Mouse (Mus musculus) gastrocnemius, postnatal 14 days (tissue): ENCODE results near the gene Eras. TPM values are rescaled to one million over a fixed set of nuclear protein-coding genes. Genes with fewer than 3 reads are reported as not detected.
"Not testable (repeated sequence)": the region's sequence is repeated elsewhere in the genome, so short reads cannot be mapped to it uniquely, and the experiment has no call there.

Experiments
- DNase-seq: peaks from one replicate; pipeline ENCODE4 v3.0.0; 2021; ENCODE audit warnings: mixed read lengths
- intact Hi-C: fragments of 180-260 bp; cut with DNase I; formaldehyde crosslinking; loops from one replicate; pipeline ENCODE4 v1.15.1; 2025; ENCODE audit warnings: low total_unique reads
- total RNA-seq, 2 experiments: library from RNA; stranded (reverse); gene quantifications; 2 replicates each; pipeline ENCODE4 v1.2.3; 2021

Gene Eras
- total RNA-seq, 2 experiments from 2014 or later, result not detected

- intact Hi-C loops, result loop anchor here (5.0 kb wide), 1 partner anchor 99 kb away; the partner anchor contains the start of gene Glod5
These were observed 10.4 kb downstream of the Eras start for GRCm38 (mm10) chrX:7917960-7918359.

GRCm38 (mm10) chrX:7915669-7916068, 12.7 kb downstream of the Eras start:
- intact Hi-C loops, result loop anchor here (5.0 kb wide), 1 partner anchor 102 kb away; the partner anchor contains the start of gene Glod5
- not testable (repeated sequence) for DNase-seq

More at GRCm38 (mm10) chrX:7917960-7918359, 10.4 kb downstream of the Eras start:
- not testable (repeated sequence) for DNase-seq

GRCm38 (mm10) chrX:7910473-7910872, 17.9 kb downstream of the Eras start:
- intact Hi-C loops, result no loop called here
- no peak for DNase-seq

- intact Hi-C loops, result not testable (repeated sequence)
These were observed 19.2 kb downstream of the Eras start, which contains the start of gene Gm10490 for GRCm38 (mm10) chrX:7909242-7909641. Gene Gm10490, plus strand, starts transcription at chrX:7909542.

GRCm38 (mm10) chrX:7907735-7908134, 20.7 kb downstream of the Eras start, which contains the start of gene Gm10491:
Gene Gm10491, minus strand, starts transcription at chrX:7907835.
- no peak for DNase-seq
- intact Hi-C loops, result no loop called here

More at GRCm38 (mm10) chrX:7909242-7909641, 19.2 kb downstream of the Eras start, which contains the start of gene Gm10490:
- not testable (repeated sequence) for DNase-seq

- intact Hi-C loops, result no loop called here
- DNase-seq, result no peak
These were observed 24.0 kb downstream of the Eras start for GRCm38 (mm10) chrX:7904441-7904840.

- intact Hi-C loops, result no loop called here
These were observed 29.2 kb downstream of the Eras start, which contains the start of the genes Pqbp1 and Timm17b for GRCm38 (mm10) chrX:7898880-7899874. Gene Pqbp1, minus strand, starts transcription at chrX:7899269. Gene Timm17b, plus strand, starts transcription at chrX:7899357.

GRCm38 (mm10) chrX:7898211-7898610, 30.2 kb downstream of the Eras start:
- no peak for DNase-seq
- intact Hi-C loops, result no loop called here

More at GRCm38 (mm10) chrX:7898880-7899874, 29.2 kb downstream of the Eras start, which contains the start of the genes Pqbp1 and Timm17b:
- DNase-seq, result peak; percentile 87

GRCm38 (mm10) chrX:7883841-7884567, 44.4 kb downstream of the Eras start, which contains the start of gene Slc35a2:
Gene Slc35a2, plus strand, starts transcription at chrX:7884028.
- DNase-seq, result peak; percentile 86
- intact Hi-C loops, result no loop called here

- intact Hi-C loops, result no loop called here
- peak; percentile 48 for DNase-seq
These were observed 48.6 kb downstream of the Eras start for GRCm38 (mm10) chrX:7879819-7880218.

- DNase-seq, result no peak
- intact Hi-C loops, result no loop called here
These were observed 49.9 kb downstream of the Eras start for GRCm38 (mm10) chrX:7878495-7878894.

- intact Hi-C loops, result no loop called here
- peak; percentile 57 for DNase-seq
These were observed 50.4 kb downstream of the Eras start, which contains the start of gene Pim2 for GRCm38 (mm10) chrX:7878007-7878419. Gene Pim2, plus strand, starts transcription at chrX:7878262.

Other genes with a start within 250 kb of the Eras start
- gene Magix, start 247.4 kb downstream of the Eras start, total RNA-seq, result 1 to 10 TPM; 4.4 to 6.4 TPM
- gene Gpkow, start 231.5 kb downstream of the Eras start, total RNA-seq, result 10 to 100 TPM; 15.9 to 16.4 TPM
- gene Wdr45, start 214.3 kb downstream of the Eras start, total RNA-seq, result 10 to 100 TPM; 20.4 to 22.8 TPM
- gene Gm45208, start 206.4 kb downstream of the Eras start, total RNA-seq, result not detected
- 1 to 10 TPM; 6.1 to 9.0 TPM for gene Praf2, start 200.2 kb downstream of the Eras start, total RNA-seq
- gene Ccdc120, start 177.7 kb downstream of the Eras start, total RNA-seq, result 1 to 10 TPM in 1 of 2 experiments, under 1 TPM in 1; 0.86 to 1.8 TPM
- gene Tfe3, start 166.0 kb downstream of the Eras start, total RNA-seq, result 1 to 10 TPM; 8.8 to 9.7 TPM
- gene Gripap1, start 138.8 kb downstream of the Eras start, total RNA-seq, result 10 to 100 TPM; 16.8 to 17.4 TPM
- under 1 TPM; 0.66 to 0.68 TPM for gene Kcnd1, start 106.3 kb downstream of the Eras start, total RNA-seq
- 10 to 100 TPM; 16.8 to 19.1 TPM for gene Otud5, start 87.2 kb downstream of the Eras start, total RNA-seq
- gene Pim2, start 50.3 kb downstream of the Eras start, total RNA-seq, result 1 to 10 TPM; 1.1 to 1.2 TPM
- 10 to 100 TPM in 1 of 2 experiments, 1 to 10 TPM in 1; 8.7 to 10.2 TPM for gene Slc35a2, start 44.6 kb downstream of the Eras start, total RNA-seq
- 10 to 100 TPM; 27.3 to 32.0 TPM for gene Pqbp1, start 29.3 kb downstream of the Eras start, total RNA-seq
- gene Timm17b, start 29.2 kb downstream of the Eras start, total RNA-seq, result 10 to 100 TPM; 43.9 to 44.8 TPM
- gene Gm10491, start 20.8 kb downstream of the Eras start, total RNA-seq, result not detected
- not detected for gene Gm10490, start 19.1 kb downstream of the Eras start, total RNA-seq
- gene Pcsk1n, start 8.8 kb downstream of the Eras start, total RNA-seq, result under 1 TPM in 1 of 2 experiments, not detected in 1; 0.14 TPM
- 1 to 10 TPM; 5.0 to 5.5 TPM for gene Hdac6, start 19.3 kb upstream of the Eras start, total RNA-seq
- under 1 TPM in 1 of 2 experiments, not detected in 1; 0.21 TPM for gene Gata1, start 49.5 kb upstream of the Eras start, total RNA-seq
- gene Glod5, start 89.9 kb upstream of the Eras start, total RNA-seq, result not detected
- gene Suv39h1, start 146.2 kb upstream of the Eras start, total RNA-seq, result 1 to 10 TPM; 5.2 to 5.5 TPM
- under 1 TPM; 0.84 to 0.93 TPM for gene Was, start 161.9 kb upstream of the Eras start, total RNA-seq
- gene Wdr13, start 204.3 kb upstream of the Eras start, total RNA-seq, result 10 to 100 TPM; 19.6 to 20.6 TPM
- gene Rbm3, start 217.3 kb upstream of the Eras start, total RNA-seq, result 100 to 1,000 TPM; 179 to 195 TPM
- gene Tbc1d25, start 247.6 kb upstream of the Eras start, total RNA-seq, result 1 to 10 TPM; 2.5 to 3.7 TPM